Comparison of ENCODE assay signal across 23 mouse cellular contexts in the genomic region with DNA sequence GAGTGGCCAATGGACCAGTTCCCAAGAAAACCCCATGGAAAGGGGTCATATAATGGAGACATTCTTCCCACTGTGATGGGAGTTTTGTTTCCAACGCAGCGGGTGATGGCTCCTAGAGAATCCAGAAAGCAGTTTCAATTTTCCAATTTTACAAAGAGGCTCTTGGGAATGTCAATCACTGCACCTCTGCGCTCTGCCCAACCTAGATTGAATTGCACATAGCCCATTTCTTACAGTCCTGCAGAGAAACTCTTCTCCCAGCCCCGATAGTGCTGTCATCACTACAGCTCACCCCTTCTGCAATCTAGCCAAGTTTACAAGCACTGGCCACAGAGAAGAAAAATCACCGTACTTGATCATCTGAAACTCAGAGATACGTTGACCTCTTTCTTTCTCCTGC.
DNase-seq lines count a peak whose midpoint lies in the region; ATAC-seq and TF ChIP-seq lines count a peak whose summit lies in the region.
"Had no signal": no experiment of that assay in that cellular context is flagged by ENCODE, and none has a peak within 500 bp of the region (broad histone marks: within the 10 kb centered on the region; RNA-seq: fewer than 3 reads in every experiment).

No protein-coding gene starts in this region.

- H3K4me1 ChIP-seq in heart, embryonic 14.5 days (ENCODE audit: control insufficient read depth in 2 of 2, insufficient read depth in 2 of 2, low read length in 2 of 2) = peaks cover 13 to 28% of the 10 kb centered on the region in 2 experiments
- H3K4me1 ChIP-seq in hindbrain, postnatal 0 days (ENCODE audit: insufficient read depth, low read length) = no peaks in the 10 kb centered on the region
- H3K4me1 ChIP-seq in hindbrain, embryonic 11.5 days (replicated peaks; ENCODE audit: control insufficient read depth, insufficient read depth, low read length) = no peaks in the 10 kb centered on the region
- H3K4me1 ChIP-seq: hindbrain, embryonic 15.5 days had no signal

- no peaks in the 10 kb centered on the region for H3K9me3 ChIP-seq in heart, embryonic 14.5 days (ENCODE audit: control insufficient read depth, low read length)
- no peaks in the 10 kb centered on the region for H3K9me3 ChIP-seq in hindbrain, postnatal 0 days (ENCODE audit: low read length)
- H3K9me3 ChIP-seq in hindbrain, embryonic 11.5 days (ENCODE audit: control insufficient read depth, low read length) = no peaks in the 10 kb centered on the region
- H3K9me3 ChIP-seq: embryonic facial prominence, embryonic 10.5 days; hindbrain, embryonic 10.5 days; hindbrain, embryonic 15.5 days had no signal

- no peak overlapping the region for H3K9ac ChIP-seq in heart, embryonic 14.5 days (ENCODE audit: low read length)
- no peak overlapping the region for H3K9ac ChIP-seq in hindbrain, postnatal 0 days (replicated peaks; ENCODE audit: low read length)
- no peak overlapping the region for H3K9ac ChIP-seq in hindbrain, embryonic 11.5 days (ENCODE audit: low read depth, low read length)
- H3K9ac ChIP-seq: hindbrain, embryonic 15.5 days had no signal

- 18% methylated on average over 6 of the region's 6 CpGs for WGBS in heart, embryonic 14.5 days
- WGBS in hindbrain, postnatal 0 days = 66% methylated on average over 6 of the region's 6 CpGs
- 82% methylated on average over 6 of the region's 6 CpGs for WGBS in hindbrain, embryonic 11.5 days

- no peaks in the 10 kb centered on the region for H3K27me3 ChIP-seq in heart, embryonic 14.5 days (ENCODE audit: control insufficient read depth, insufficient read depth, low read length)
- H3K27me3 ChIP-seq in hindbrain, postnatal 0 days (ENCODE audit: insufficient read depth, low read length) = no peaks in the 10 kb centered on the region
- H3K27me3 ChIP-seq in hindbrain, embryonic 11.5 days (ENCODE audit: control insufficient read depth, insufficient read depth, low read length) = no peaks in the 10 kb centered on the region
- H3K27me3 ChIP-seq: hindbrain, embryonic 15.5 days; Patski had no signal

- no peak for ATAC-seq in heart, embryonic 14.5 days (ENCODE audit: insufficient number of reproducible peaks, insufficient read depth, low FRiP score, low read depth)
- ATAC-seq in hindbrain, postnatal 0 days = peak; percentile 58
- ATAC-seq in hindbrain, embryonic 11.5 days (ENCODE audit: low FRiP score) = no peak
- ATAC-seq: forebrain, embryonic 14.5 days; inflammation-experienced regulatory T-cells, adult 6 months; intestine, postnatal 0 days; Patski had no signal

- intact Hi-C loops in heart, postnatal 25 days (cut with DNase I) = no loop called here

- H3K27ac ChIP-seq in heart, embryonic 14.5 days (replicated peaks in 1 of 2; ENCODE audit: control insufficient read depth in 1 of 2, insufficient read depth in 1 of 2, low read depth in 2 of 2, low read length in 2 of 2) = peak overlapping the region; percentile 8 to 57; a peak in 2 of 4 replicates
- H3K27ac ChIP-seq in hindbrain, postnatal 0 days = no peak overlapping the region
- H3K27ac ChIP-seq in hindbrain, embryonic 11.5 days (ENCODE audit: low read depth, low read length) = no peak overlapping the region
- H3K27ac ChIP-seq: embryonic facial prominence, embryonic 10.5 days; gastrocnemius, adult 2 months; hindbrain, embryonic 10.5 days; hindbrain, embryonic 15.5 days had no signal

- peak overlapping the region; percentile 27 for H3K4me2 ChIP-seq in heart, embryonic 14.5 days (ENCODE audit: low read length)
- no peak overlapping the region for H3K4me2 ChIP-seq in hindbrain, postnatal 0 days (ENCODE audit: low read depth, low read length)
- no peak overlapping the region for H3K4me2 ChIP-seq in hindbrain, embryonic 11.5 days (replicated peaks; ENCODE audit: low read depth, low read length)
- H3K4me2 ChIP-seq: hindbrain, embryonic 15.5 days had no signal

- no peak overlapping the region for H3K4me3 ChIP-seq in heart, embryonic 14.5 days (ENCODE audit: control insufficient read depth in 1 of 2, insufficient read depth in 1 of 2, low read depth in 1 of 2, low read length in 2 of 2)
- no peak overlapping the region for H3K4me3 ChIP-seq in hindbrain, postnatal 0 days (ENCODE audit: low read length)
- no peak overlapping the region for H3K4me3 ChIP-seq in hindbrain, embryonic 11.5 days (ENCODE audit: low read depth, low read length)
- H3K4me3 ChIP-seq: embryonic facial prominence, embryonic 10.5 days; gastrocnemius, adult 2 months; hindbrain, embryonic 10.5 days; hindbrain, embryonic 15.5 days had no signal

- H3K36me3 ChIP-seq in heart, embryonic 14.5 days (ENCODE audit: control insufficient read depth, insufficient read depth, low read length) = no peaks in the 10 kb centered on the region
- no peaks in the 10 kb centered on the region for H3K36me3 ChIP-seq in hindbrain, postnatal 0 days (ENCODE audit: insufficient read depth, low read length)
- no peaks in the 10 kb centered on the region for H3K36me3 ChIP-seq in hindbrain, embryonic 11.5 days (ENCODE audit: control insufficient read depth, insufficient read depth, low read length)
- H3K36me3 ChIP-seq: embryonic facial prominence, embryonic 10.5 days; hindbrain, embryonic 10.5 days; hindbrain, embryonic 15.5 days had no signal

- peak; percentile 62 for DNase-seq in heart, adult 11 months
- DNase-seq in heart, adult 8-10 months (ENCODE audit: low spot score) = no peak
- no peak for DNase-seq in heart, postnatal 25 days (ENCODE audit: low spot score)
- DNase-seq in hindbrain, postnatal 0 days (ENCODE audit: low spot score) = peak; percentile 35
- no peak for DNase-seq in hindbrain, embryonic 11.5 days (ENCODE audit: low spot score)
- peak; percentile 5 for DNase-seq in R1 (ENCODE audit: low read depth, low spot score)
- no peak for DNase-seq in embryo, embryonic 10 days (ENCODE audit: low spot score)
- DNase-seq: adrenal gland, adult 8-10 months; adrenal gland, postnatal 36 days; cerebellum, adult 11-12 months; cerebellum, adult 9-10 months; cerebellum, postnatal 36 days; gastrocnemius, adult 2 months; gastrocnemius, postnatal 25 days; kidney, adult 8-10 months had no signal

- no peak for TF ChIP-seq CTCF in hindbrain, postnatal 0 days (IDR thresholded peaks at IDR 0.05; ENCODE audit: low read depth)

Comparison
In these comparisons a context has a peak if more than half of its experiments do, and no peak if none do; other contexts are left out.
1. DNase-seq: peak in heart, adult 11 months (single experiment), hindbrain, postnatal 0 days (single experiment) and R1 (single experiment); none in heart, adult 8-10 months (single experiment), heart, postnatal 25 days (single experiment), hindbrain, embryonic 11.5 days (single experiment) and embryo, embryonic 10 days (single experiment).
2. H3K27ac ChIP-seq: peak in heart, embryonic 14.5 days (2 of 2); none in hindbrain, postnatal 0 days (single experiment) and hindbrain, embryonic 11.5 days (single experiment).